Mouse (Mus musculus) small intestine, adult 2 months (tissue): ENCODE measurements around the gene Cnp.

Source experiments
- CTCF ChIP-seq: fragments of 200-500 bp; IDR thresholded peaks from 2 replicates; pipeline ENCODE4 v1.5.1; 2012; ENCODE audit warnings: low read depth, mild to moderate bottlenecking, control low read depth, inconsistent platforms, low read length, moderate library complexity, mixed read lengths; ENCODE audit not compliant: insufficient replicate concordance, insufficient read length; ENCODE audit errors: extremely low read depth
- POLR2A ChIP-seq: fragments of 200-500 bp; IDR thresholded peaks from 2 replicates; pipeline ENCODE4 v1.6.1; 2012; ENCODE audit warnings: low read depth, mild to moderate bottlenecking, control low read depth, inconsistent platforms, low read length, moderate library complexity

DNA sequence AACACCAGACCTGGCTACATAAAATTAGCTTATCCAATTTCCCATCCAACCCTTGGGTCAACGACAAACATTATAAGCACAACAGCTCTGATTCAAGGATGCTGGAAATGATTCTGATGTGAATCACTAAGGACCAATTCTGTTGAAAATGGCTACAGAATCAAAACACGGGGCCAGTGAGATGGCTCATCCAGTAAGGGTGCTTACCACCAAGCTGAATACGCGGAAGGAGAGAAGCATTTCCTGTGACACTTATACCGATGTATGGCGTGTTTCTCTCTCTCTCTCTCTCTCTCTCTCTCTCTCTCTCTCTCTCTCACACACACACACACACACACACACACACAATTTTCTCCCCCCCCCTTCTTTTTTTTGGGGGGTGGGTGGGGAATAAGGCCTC is 32.4 kb downstream of the Cnp start:
- TF ChIP-seq CTCF (no peak), POLR2A (no peak)
